Mouse (Mus musculus) C2C12 (cell line): ENCODE data around the gene Zfp692. TPM values are rescaled to one million over a fixed set of nuclear protein-coding genes. Genes with fewer than 3 reads are reported as not detected.

ENCODE experiments used
- H3K27me3 ChIP-seq: one replicate; pipeline ENCODE4 v1.6.1; 2011; ENCODE audit not compliant: control insufficient read depth, insufficient read depth, insufficient read length
- H3K36me3 ChIP-seq: one replicate; pipeline ENCODE4 v1.6.1; 2011; ENCODE audit not compliant: control insufficient read depth, insufficient read depth
- H3K4me3 ChIP-seq: one replicate; pipeline ENCODE4 v1.5.1; 2011; ENCODE audit warnings: mild to moderate bottlenecking, control low read depth; ENCODE audit not compliant: poor library complexity, insufficient read depth, severe bottlenecking
- H3K79me2 ChIP-seq: one replicate; pipeline ENCODE4 v1.6.1; 2011; ENCODE audit not compliant: control insufficient read depth, insufficient read depth
- H3K79me3 ChIP-seq: one replicate; pipeline ENCODE4 v1.6.1; 2011; ENCODE audit warnings: low read depth, control low read depth
- H3ac ChIP-seq: one replicate; pipeline ENCODE3; 2011; ENCODE audit warnings: low read depth; ENCODE audit not compliant: control insufficient read depth, insufficient read length
- CEBPB ChIP-seq: IDR thresholded peaks from one replicate; pipeline ENCODE4 v1.6.1; 2011; ENCODE audit warnings: low read depth, mild to moderate bottlenecking, control low read depth, moderate library complexity
- CTCF ChIP-seq: IDR thresholded peaks from one replicate; pipeline ENCODE4 v1.5.1; 2011; ENCODE audit not compliant: control insufficient read depth, insufficient read depth, insufficient read length
- FOSL1 ChIP-seq: IDR thresholded peaks from one replicate; pipeline ENCODE4 v1.8.0; 2011; ENCODE audit warnings: mild to moderate bottlenecking, low read length; ENCODE audit not compliant: poor library complexity, insufficient read depth, severe bottlenecking
- MAX ChIP-seq: IDR thresholded peaks from one replicate; pipeline ENCODE4 v1.6.1; 2011; ENCODE audit warnings: mild to moderate bottlenecking, control low read depth
- MYOD1 ChIP-seq: IDR thresholded peaks from one replicate; pipeline ENCODE4 v1.6.1; 2011; ENCODE audit warnings: low read depth; ENCODE audit not compliant: control insufficient read depth, insufficient read length
- MYOG ChIP-seq: IDR thresholded peaks from one replicate; pipeline ENCODE4 v1.6.1; 2011; ENCODE audit not compliant: control insufficient read depth, insufficient read length; ENCODE audit errors: extremely low read depth
- USF1 ChIP-seq: IDR thresholded peaks from one replicate; pipeline ENCODE4 v1.6.1; 2011; ENCODE audit warnings: low read depth, mild to moderate bottlenecking, control low read depth, moderate library complexity
- polyA plus RNA-seq: library from polyadenylated mRNA; unstranded; fragments of >200 nt; fragmentation: generic; extraction: Trizol; gene quantifications from one replicate; pipeline ENCODE4 v1.2.1, GENCODE M21; 2012; ENCODE audit warnings: missing spikeins

Gene Zfp692
- polyA plus RNA-seq, 1 experiment, result 6.8 TPM

DNA sequence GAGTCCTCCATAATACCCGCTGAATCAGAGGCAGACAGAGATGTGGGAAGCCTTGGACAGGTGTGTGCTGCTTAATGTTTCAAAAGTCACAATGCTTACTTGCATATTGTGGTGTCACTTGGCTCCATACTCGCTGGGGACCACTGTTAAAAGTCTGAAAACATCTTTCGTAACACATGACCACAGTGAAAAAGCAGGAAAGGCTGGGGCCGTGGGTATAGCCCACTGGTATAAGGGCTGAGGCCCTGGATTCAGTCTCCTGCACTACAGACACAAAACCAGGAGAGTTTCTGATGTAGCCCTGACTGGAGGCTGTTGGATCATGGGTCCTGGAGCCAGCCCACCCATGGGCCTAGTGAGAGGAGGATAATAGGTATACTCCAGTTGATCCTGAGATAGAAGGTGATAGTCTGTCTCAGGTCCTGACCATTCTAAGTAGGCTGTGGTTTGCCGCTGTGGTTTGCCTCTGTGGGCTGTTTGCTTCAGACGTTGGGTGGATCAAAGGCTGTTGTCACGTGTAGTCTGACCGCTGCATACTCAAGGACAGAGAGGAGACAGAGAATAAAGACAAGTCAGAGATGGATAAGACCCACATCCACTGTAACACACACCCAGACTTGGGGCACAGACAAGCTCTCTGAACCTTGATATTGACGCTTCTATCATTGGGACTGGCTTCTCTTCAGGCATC is 16.7 kb upstream of the Zfp692 start:
- Histone ChIP-seq H3K4me3 (no peak overlapping the region), H3K36me3 (no peaks in the 10 kb centered on the region), H3K79me2 (no peaks in the 10 kb centered on the region), H3K27me3 (peaks cover 3% of the 10 kb centered on the region), H3K79me3 (no peaks in the 10 kb centered on the region), H3ac (no peak overlapping the region)
- no peak for TF ChIP-seq CTCF
- no peak for TF ChIP-seq MYOG
- no peak for TF ChIP-seq FOSL1
- TF ChIP-seq USF1, result no peak
- TF ChIP-seq MAX, result no peak

GRCm38 (mm10) chr11:58290812-58291211 is 16.1 kb upstream of the Zfp692 start:
- H3K79me3 ChIP-seq, result no peaks in the 10 kb centered on the region
- H3ac ChIP-seq, result no peak overlapping the region
- no peak overlapping the region for H3K4me3 ChIP-seq
- H3K79me2 ChIP-seq, result no peaks in the 10 kb centered on the region
- H3K27me3 ChIP-seq, result peaks cover 3% of the 10 kb centered on the region
- no peaks in the 10 kb centered on the region for H3K36me3 ChIP-seq
- no peak for TF ChIP-seq CEBPB
- TF ChIP-seq MYOD1, result peak; percentile 6
- TF ChIP-seq FOSL1, result no peak
- no peak for TF ChIP-seq USF1

DNA sequence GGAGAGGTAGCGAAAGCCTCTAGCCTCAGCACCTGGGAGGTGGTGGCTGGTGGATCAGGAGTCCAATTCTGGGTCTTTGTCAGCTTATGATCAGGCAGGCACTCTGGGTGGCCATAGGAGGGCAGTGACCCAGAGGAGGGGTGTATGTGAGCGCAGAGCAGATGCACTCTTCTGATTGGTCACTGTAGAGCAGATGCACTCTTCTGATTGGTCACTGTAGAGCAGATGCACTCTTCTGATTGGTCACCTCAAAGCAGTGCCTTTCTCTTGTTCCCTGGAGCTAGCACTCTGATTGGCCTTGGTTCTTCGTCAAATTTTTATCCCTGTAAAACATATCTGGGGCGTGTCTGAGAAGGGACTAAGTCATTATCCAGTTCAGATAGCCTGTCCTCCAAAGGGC is 14.1 kb upstream of the Zfp692 start:
- Histone ChIP-seq H3K79me2 (no peaks in the 10 kb centered on the region), H3K27me3 (no peaks in the 10 kb centered on the region), H3K4me3 (no peak overlapping the region), H3ac (no peak overlapping the region), H3K36me3 (no peaks in the 10 kb centered on the region), H3K79me3 (no peaks in the 10 kb centered on the region)
- TF ChIP-seq MAX (no peak), MYOD1 (no peak), FOSL1 (no peak), CTCF (no peak), USF1 (no peak), CEBPB (no peak), MYOG (no peak)

GRCm38 (mm10) chr11:58297396-58297795 is 9.5 kb upstream of the Zfp692 start:
- H3K36me3 ChIP-seq, result no peaks in the 10 kb centered on the region
- no peak overlapping the region for H3ac ChIP-seq
- H3K4me3 ChIP-seq, result no peak overlapping the region
- H3K27me3 ChIP-seq, result no peaks in the 10 kb centered on the region
- no peaks in the 10 kb centered on the region for H3K79me3 ChIP-seq
- H3K79me2 ChIP-seq, result no peaks in the 10 kb centered on the region
- TF ChIP-seq MYOD1, result no peak
- TF ChIP-seq USF1, result no peak
- TF ChIP-seq MAX, result no peak
- TF ChIP-seq FOSL1, result no peak
- TF ChIP-seq MYOG, result no peak

GRCm38 (mm10) chr11:58301057-58301456 is 5.8 kb upstream of the Zfp692 start:
- no peaks in the 10 kb centered on the region for H3K36me3 ChIP-seq
- H3K79me3 ChIP-seq, result no peaks in the 10 kb centered on the region
- H3K4me3 ChIP-seq, result no peak overlapping the region
- H3K79me2 ChIP-seq, result no peaks in the 10 kb centered on the region
- H3ac ChIP-seq, result no peak overlapping the region
- TF ChIP-seq USF1 (no peak), MYOD1 (no peak), MAX (no peak), MYOG (no peak), CEBPB (no peak), CTCF (no peak), FOSL1 (no peak)
- H3K27me3 ChIP-seq, result no peaks in the 10 kb centered on the region
